Mouse (Mus musculus): ENCODE measurements around the gene Sun1.

The Sun1 gene

DNA sequence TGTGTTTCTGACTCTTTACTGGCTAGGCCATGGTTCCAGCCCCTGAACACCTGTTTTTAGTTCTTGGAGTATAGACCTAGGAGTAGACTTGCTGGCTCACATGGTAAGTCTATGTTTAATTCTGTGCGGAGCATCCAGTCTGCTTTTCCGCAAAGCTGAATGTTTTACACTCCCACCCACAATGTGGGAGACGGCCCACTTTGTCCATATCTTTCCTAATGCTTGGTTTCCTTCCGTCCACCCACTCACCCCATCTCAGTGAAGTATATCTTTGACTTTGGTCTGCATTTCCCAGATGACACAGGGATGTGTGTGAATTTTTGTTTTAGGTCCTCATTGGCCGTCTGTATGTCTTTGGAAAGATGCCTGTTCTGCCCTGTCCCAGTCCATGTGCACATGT lies 2.9 kb downstream of the Sun1 start:
- in situ Hi-C loops (cut with MboI; ENCODE audit: unreplicated experiment in 2 of 2), result loop anchor here in 1 of 2 experiments (5.0 kb wide), 1 partner anchor 44 kb away; no protein-coding TSS in a partner anchor

DNA sequence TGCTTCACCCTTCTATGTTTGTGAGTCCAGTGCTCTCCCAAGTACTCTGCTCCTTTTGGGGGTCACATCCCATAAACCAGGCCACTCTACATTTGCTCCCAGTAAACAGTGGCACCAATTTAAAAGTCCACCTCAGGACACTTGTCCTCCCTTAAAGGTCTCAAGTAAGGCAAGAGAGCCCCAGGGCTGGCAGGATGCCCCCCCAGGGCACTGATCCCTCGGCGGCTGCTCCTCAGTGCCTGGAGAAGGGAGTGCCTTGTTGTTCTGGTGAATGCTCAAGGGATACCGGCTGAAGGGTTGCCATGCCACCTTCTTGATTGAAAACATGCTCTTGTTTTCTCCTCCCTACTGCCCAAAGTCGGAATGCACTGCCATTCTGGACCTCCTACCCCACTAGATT lies 5.6 kb downstream of the Sun1 start:
- in situ Hi-C loops (cut with MboI; ENCODE audit: unreplicated experiment in 2 of 2), result no loop called here

- in situ Hi-C loops (cut with MboI; ENCODE audit: unreplicated experiment in 2 of 2), result no loop called here
Measured at GRCm38 (mm10) chr5:139206525-139206924, 6.1 kb downstream of the Sun1 start.

DNA sequence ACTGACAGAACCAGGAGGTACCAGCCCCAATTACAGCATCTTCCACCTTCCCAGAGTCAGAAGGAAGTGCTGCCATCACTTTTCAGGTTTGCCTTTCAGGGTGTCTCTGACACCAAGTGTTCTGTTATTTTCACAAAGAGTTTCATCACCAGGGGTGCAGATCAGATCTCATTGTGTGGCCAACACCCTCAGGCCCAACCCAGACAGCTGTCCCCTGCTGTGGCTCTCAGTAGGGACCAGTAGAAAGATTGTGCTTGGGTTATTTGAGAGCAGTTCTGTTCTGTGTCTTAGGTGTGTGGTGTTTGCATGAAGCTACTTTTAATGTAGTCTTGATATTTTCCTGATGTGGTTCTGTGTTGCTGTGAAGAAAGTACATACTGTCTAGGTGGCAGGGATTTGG lies 7.7 kb downstream of the Sun1 start:
- in situ Hi-C loops (cut with MboI; ENCODE audit: unreplicated experiment in 2 of 2), result no loop called here

DNA sequence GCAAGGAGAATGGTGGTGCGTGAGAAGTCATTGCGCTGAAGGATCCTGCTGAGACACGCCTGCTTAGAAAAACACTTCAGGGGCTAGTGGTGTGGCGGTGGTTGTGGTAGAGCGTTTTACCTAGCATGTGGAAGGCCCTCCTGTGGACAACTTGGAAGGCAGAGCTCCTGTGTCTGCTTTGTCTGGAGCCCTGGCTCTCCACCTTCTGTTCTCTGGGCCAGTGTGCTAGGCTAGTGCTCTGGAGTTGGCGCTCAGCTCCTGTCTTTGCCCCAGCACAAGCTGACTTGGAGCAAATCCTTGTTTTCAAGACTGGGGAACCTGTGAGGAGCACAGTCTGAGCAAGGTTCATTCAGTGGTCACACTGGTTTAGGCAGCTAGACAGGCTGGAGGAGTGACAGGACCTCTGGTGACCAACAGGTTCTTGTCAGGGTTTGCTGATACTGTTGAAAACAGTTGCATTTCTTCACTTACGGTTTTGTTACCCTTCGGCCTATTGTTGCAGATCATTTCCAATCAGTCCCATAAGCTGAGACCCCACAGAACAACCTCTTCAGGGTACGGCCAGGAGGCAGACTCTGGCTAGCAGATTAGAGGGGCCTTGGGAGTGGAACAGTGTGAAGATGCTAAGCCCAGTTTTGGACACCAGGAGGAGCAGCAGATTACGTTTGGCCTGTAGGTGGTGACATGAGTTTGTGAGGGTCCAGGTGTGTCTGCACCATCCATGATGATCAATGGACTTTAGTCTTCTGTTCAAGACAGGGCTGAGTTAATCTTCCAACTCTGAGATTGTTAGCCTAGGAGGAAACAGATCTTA lies 8.6 kb downstream of the Sun1 start:
- in situ Hi-C loops (cut with MboI; ENCODE audit: unreplicated experiment in 2 of 2), result no loop called here

GRCm38 (mm10) chr5:139209685-139210026 lies 9.2 kb downstream of the Sun1 start:
- in situ Hi-C loops (cut with MboI; ENCODE audit: unreplicated experiment in 2 of 2), result no loop called here

DNA sequence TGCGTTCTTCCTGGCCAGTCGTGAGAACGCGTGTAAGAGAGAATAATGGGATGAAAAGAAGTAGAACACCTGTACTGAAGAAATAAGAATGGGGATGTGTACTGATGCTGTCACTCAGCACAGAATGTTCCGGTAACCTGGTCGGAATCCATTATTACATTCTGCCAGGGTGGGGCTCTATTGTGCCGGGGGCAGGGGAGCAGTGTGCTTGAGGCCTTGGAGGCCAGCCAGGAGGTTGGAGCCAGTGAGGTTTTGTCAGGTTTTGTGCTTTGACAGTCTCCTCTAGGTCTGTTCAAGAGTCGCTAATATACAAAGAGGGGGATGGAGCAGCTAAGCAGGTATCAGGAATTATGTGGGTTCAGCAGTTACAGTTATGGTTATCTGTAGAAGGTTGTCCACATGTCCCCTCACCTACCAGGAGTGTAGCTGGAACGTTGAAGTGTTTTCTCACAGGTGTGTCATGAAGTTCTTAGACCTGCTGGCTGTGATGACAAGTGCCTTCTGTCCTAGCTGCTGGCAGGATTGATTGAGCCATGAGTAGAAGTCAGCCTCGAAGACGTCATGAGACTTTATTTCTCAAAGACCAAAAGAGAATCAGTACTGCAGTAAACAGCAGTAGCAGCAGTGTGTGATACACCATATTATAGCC lies 11.4 kb downstream of the Sun1 start:
- in situ Hi-C loops (cut with MboI; ENCODE audit: unreplicated experiment in 2 of 2), result no loop called here

- in situ Hi-C loops (cut with MboI; ENCODE audit: unreplicated experiment in 2 of 2), result no loop called here
Measured at GRCm38 (mm10) chr5:139214298-139214697, 13.9 kb downstream of the Sun1 start.

GRCm38 (mm10) chr5:139215184-139215583 lies 14.7 kb downstream of the Sun1 start:
- in situ Hi-C loops (cut with MboI; ENCODE audit: unreplicated experiment in 2 of 2), result no loop called here

- in situ Hi-C loops (cut with MboI; ENCODE audit: unreplicated experiment in 2 of 2), result no loop called here
Measured at GRCm38 (mm10) chr5:139216121-139216520, 15.7 kb downstream of the Sun1 start.

- in situ Hi-C loops (cut with MboI; ENCODE audit: unreplicated experiment in 2 of 2), result no loop called here
Measured at GRCm38 (mm10) chr5:139216774-139217173, 16.3 kb downstream of the Sun1 start.

- in situ Hi-C loops (cut with MboI; ENCODE audit: unreplicated experiment in 2 of 2), result no loop called here
Measured at GRCm38 (mm10) chr5:139220006-139220515, 19.6 kb downstream of the Sun1 start.

GRCm38 (mm10) chr5:139220610-139221009 lies 20.2 kb downstream of the Sun1 start:
- in situ Hi-C loops (cut with MboI; ENCODE audit: unreplicated experiment in 2 of 2), result no loop called here

- in situ Hi-C loops (cut with MboI; ENCODE audit: unreplicated experiment in 2 of 2), result no loop called here
Measured at GRCm38 (mm10) chr5:139223331-139223730, 22.9 kb downstream of the Sun1 start.

DNA sequence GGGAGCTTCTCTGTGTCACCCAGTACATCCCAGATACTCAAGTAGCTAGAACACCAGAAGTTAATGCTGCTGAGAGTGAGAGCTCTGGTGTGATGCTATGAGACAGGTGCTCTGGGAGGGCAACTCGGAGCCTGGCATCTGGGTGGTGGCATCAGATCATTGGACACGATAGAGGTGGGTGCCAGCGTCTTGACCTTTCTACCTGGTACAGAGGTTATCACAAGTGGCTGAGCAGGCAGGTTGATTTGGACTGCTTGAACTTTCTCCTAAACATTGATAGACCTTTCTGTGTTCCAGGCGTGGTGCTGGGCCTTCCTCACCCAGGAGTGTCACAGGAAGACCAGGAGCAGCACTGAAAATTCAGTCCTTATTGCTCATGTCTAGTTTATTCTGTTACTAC lies 26.8 kb downstream of the Sun1 start:
- in situ Hi-C loops (cut with MboI; ENCODE audit: unreplicated experiment in 2 of 2), result no loop called here

GRCm38 (mm10) chr5:139227645-139228044 lies 27.2 kb downstream of the Sun1 start:
- in situ Hi-C loops (cut with MboI; ENCODE audit: unreplicated experiment in 2 of 2), result no loop called here

DNA sequence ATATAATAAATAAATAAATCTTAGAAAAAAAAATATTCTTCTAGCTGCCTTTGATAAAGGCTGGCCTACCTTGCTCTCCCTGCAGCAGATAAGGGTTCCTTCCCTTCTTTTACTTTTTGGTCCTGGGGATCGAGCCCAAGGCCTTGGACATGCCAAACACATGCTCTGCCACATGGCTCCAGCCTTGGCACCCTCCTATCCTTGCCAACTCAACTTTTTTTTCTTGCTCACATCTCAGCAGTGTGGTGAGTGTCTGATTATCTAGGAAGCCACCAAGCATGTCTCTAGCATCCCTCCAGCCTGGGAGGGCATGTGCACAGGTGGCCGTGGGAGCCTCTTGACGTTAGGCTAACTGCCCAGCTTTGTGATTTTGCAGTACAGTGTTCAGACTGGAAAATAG lies 27.9 kb downstream of the Sun1 start:
- in situ Hi-C loops (cut with MboI; ENCODE audit: unreplicated experiment in 2 of 2), result no loop called here

- in situ Hi-C loops (cut with MboI; ENCODE audit: unreplicated experiment in 2 of 2), result no loop called here
Measured at GRCm38 (mm10) chr5:139229716-139230115, 29.3 kb downstream of the Sun1 start.

GRCm38 (mm10) chr5:139232083-139232482 lies 31.6 kb downstream of the Sun1 start:
- in situ Hi-C loops (cut with MboI; ENCODE audit: unreplicated experiment in 2 of 2), result no loop called here

- in situ Hi-C loops (cut with MboI; ENCODE audit: unreplicated experiment in 2 of 2), result no loop called here
Measured at GRCm38 (mm10) chr5:139234423-139234822, 34.0 kb downstream of the Sun1 start.

DNA sequence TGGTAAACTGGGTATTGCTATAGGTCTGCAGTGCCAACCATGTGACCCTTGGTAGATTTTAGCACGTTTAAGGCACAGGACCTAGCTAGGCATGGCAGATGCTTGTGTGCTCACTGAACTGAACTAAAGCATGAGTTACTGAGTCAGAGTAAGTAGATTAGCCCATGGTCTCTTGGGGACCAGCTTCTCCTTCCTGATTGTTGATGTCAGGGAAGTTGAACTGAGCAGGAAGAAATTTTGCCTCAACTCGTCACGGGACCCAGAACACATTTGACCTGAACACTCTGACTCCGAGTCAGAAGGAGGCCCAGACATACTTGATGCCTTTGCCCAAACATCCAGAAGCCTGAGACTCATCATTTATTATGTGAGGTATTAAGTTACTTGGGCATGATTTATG lies 37.0 kb downstream of the Sun1 start:
- in situ Hi-C loops (cut with MboI; ENCODE audit: unreplicated experiment in 2 of 2), result no loop called here

Data from v-Abl transformed pro-B cells (cell line).